Mouse (Mus musculus) embryonic fibroblast, embryonic 13.5 days (primary cell): Measurements from ENCODE around the gene F8.

Experiments used
- CTCF ChIP-seq: IDR thresholded peaks from 2 replicates; pipeline ENCODE4 v1.5.1; 2011; ENCODE audit warnings: mild to moderate bottlenecking, control low read depth, low read length, moderate library complexity, borderline replicate concordance; ENCODE audit not compliant: insufficient read depth
- POLR2A ChIP-seq: IDR thresholded peaks from 2 replicates; pipeline ENCODE4 v1.6.1; 2011; ENCODE audit warnings: low read depth, mild to moderate bottlenecking, control low read depth, low read length, moderate library complexity

DNA sequence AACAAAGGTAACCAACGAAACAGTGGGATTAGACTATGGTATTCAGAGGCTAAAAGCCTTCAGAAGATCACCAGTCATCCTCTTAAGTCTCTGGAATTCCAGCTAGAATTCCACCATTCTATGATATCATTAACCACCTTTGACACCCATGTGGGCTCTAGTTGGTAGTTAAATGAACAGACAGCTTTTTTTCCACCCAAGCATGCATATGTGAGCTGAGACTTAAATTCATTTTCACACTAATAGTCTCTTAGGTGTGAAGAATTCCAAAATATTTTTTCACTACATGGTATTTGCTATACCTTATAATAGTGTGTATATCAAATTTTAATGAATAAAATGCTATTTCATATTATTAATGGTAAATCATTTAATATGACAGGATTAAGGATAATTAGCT lies 218.7 kb downstream of the F8 start, which contains the start of gene Smim9:
- no peak for TF ChIP-seq CTCF
- no peak for TF ChIP-seq POLR2A
